Mouse (Mus musculus) right cerebral cortex, postnatal 4 days (tissue): ENCODE measurements around the gene Slc13a5.

ENCODE experiments used
- DNase-seq: peaks from one replicate; pipeline ENCODE4 v3.0.0-alpha.2; 2022

The Slc13a5 gene

DNA sequence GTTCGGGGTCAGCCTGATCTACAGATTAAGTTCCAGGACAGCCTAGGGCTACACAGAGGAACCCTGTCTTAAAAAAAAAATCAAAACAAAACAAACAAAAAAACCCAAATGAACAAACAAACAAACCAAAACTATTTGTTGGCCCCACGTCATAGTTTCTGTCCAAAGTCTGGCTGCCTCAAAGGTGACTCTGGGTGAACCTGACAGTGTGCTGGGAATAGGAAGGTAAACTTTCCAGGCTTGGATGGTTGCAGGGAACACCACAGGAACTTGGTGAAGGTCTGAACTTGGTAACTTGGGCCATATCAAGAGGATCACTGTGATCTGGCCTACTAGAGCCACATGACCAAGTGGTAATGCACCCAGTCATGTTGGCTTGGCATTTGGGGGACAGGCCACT lies 10.6 kb downstream of the Slc13a5 start:
- DNase-seq: no peak

DNA sequence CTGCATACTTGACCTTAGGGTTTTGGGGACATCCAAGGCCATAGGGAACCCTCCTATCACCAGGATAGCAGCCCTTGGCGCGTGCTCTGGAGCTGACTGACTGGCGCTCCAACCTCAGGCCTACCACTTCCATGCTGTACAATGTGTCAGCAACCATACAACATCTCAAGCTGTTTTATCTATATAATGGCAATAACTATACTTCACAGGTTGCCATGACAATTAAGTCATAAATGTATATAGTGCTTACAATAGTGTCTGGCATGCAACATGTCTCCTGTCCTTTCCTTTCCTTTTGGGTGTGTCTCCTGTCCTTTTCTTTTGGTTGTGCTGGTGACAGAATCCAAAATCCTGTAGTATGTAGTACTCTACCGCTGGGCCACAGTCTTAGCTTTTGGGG lies 11.4 kb downstream of the Slc13a5 start:
- DNase-seq: no peak

DNA sequence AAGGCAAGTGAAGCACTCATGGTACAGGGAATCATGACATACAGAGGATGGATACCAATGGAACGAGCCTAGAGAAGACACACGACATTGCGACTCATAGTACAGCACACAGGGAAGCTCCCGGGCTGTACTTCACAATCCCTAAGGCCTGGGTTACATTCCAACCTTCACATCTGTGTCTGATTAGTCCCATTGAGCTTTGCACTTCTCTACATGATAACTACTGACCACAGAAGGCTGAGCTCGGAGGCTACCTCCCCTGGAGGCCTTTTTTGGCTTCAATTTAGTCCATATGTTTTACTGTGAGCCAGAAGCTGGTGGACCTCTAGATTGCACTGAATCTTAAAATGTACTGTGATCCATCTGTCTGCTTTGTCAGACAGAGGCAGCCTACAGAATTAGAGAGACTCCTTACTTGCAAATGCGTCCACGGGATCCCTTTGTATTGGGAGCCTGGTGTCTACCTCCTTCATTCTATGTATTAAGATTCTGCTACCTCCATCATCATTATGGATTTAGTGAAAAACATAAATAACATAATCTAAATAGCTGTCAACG lies 21.7 kb downstream of the Slc13a5 start:
- no peak for DNase-seq

DNA sequence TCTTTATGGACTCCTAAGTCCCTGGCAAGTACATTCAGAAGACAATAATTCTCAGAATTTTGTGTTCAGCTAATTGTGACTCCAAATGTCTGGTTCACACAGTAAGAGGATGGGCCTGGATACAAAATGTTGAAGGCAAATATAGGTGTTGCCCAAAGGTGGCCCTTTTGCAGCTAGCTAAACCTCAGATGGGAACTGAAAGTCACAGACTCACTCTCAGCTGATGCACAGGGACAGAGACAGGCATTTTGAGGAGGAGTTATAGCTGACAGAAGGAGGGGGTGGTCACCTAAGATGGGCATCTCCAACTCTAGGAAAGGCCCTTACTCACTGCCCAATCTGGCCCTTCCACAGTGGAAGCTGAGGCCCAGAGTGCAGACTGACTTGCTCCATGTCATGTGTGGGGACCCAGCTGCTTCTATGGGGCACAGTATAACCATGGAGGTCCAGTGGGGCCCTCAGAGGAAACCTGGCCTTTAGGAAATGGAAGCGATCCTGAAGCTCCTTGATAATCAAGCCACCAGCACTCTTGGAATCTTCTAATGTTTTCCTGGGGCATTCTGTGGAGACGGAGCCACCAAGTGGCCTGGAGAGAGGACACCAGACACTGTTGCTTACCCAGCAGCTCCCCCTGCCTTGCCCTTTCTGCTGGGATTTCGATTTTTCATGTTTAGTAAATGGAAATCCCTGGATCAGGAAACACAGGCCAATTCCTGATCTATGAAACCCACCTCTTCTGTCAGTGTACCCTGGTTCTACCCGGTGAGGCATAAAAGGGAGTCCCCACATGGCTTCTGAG lies 26.8 kb downstream of the Slc13a5 start:
- no peak for DNase-seq

DNA sequence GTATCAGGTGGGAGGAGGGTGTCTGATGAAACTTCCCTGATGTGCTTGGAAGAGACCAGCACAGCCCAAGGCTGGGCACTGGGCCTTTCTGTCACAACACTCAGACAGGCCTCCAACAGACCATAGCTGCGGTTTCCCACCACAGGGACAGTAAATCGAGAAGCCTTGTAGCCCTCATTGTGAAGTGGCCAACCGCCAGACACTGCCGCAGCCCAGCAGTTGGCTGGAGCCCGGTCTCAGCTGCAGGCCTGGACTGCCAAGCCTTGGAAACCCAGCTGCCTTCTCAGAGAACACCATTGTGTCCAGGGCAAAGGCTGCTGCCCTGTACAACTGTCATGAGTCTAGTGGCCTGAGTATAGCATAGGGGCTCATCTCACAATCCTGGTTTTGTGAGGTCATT lies 33.0 kb downstream of the Slc13a5 start:
- DNase-seq: peak; percentile 31

DNA sequence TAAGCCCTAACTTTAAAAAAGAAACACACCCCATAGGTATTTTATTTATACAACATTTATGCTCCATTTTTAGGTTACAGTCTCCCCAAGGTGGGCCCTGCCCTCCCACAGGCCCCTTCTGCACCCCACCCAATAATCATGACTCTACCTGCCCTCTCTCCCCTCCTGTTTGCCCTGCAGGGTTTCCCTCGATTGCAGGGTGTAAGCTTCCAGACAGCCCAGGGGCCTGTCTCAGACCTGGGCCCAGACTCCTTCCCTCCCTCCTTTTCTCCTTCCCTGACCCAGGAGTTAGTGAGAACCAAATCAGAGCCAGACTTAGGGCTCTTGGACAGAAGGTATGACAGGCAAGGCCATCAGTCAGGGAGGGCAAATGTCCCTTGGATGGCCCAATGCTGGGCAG lies 34.0 kb downstream of the Slc13a5 start:
- DNase-seq: no peak

DNA sequence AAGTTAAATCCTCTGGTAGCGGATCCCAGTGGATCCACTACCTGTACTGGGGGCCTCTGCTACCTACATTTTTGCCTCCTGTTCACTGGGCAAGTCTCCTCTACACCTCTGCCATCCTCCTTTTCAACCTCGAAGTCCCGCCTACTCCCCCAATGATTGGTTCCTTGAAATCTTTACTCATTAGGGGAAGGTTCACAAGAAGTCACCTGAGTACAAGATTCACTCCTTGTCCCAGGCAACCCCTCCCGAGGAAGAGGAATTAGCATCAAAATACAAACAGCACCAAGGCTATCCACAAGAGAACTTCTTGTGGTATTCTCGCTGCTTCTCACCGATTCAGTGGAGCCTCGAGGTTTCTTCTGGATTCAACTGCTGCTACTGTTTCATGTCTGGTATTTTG lies 35.0 kb downstream of the Slc13a5 start:
- no peak for DNase-seq

DNA sequence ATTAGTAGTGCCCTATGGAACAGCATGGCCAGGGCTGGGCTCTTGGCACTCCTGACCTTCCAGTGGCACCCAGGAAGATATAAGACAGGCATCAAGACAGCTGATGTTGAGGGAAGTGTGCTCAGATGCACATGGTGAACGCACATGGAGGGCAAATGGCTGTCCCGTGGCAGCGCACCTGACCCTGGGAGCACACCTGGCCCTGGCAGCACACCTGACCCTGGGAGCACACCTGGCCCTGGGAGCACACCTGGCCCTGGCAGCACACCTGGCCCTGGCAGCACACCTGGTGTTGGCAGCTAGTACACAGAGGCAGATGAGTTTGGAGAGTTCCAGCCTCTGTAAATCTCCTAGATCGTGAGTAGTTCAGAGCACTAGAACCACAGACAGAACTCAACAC lies 38.5 kb downstream of the Slc13a5 start:
- no peak for DNase-seq

DNA sequence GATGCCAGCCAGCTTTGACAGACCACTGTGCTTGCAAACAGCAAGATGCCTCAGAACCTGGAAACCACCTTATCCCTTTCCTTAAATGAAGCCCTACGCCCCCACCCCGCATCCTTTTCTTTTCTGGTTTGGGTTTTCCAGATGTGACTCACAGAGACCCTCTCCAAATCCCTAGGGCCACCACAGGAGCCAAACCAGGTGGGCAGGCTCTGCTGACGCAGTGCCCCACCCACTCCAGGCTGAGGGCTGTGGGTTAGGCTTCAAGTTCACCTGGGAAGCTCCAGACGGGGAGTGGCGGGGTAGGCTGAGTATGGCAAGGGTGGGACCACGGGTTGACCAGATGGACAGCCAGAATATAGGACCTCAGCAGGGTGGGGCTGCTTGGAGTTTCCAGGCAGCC lies 40.1 kb downstream of the Slc13a5 start:
- no peak for DNase-seq

DNA sequence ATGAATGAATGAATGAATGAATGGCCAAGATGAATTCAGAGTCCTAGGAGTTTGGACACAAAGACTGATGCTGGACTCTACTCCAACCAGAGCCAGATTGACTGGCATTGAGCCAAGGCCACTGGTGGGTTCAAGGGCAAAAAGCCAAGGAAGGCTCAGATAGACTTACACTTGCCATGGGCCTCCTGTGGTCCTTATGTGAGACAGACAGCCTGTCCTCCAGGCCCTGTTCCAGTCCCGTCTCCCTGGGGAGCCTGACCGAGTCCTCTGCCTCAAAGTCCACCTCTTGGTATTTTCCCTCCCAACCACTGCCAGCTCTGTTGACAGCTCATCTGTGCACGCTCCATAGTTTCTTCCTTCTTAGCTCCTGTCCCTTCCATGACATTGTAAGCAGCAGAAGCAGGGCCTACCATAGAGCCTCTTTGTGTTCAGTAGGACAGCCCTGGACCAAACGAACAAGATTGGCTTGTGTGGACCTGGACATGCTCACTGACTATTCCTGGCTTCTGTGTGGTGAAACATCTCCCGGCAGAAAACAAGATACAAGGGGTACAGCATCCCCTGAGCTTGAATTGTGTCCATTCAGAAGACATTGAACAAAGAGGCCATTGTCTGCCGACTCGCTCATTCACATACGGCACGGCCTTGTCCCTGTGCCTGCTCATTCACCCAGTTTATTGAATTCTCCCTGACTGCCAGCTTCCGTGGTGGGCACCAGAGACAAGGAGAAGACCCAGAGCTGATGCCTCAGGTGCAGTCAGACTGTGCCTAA lies 40.8 kb downstream of the Slc13a5 start:
- peak; percentile 21 for DNase-seq

DNA sequence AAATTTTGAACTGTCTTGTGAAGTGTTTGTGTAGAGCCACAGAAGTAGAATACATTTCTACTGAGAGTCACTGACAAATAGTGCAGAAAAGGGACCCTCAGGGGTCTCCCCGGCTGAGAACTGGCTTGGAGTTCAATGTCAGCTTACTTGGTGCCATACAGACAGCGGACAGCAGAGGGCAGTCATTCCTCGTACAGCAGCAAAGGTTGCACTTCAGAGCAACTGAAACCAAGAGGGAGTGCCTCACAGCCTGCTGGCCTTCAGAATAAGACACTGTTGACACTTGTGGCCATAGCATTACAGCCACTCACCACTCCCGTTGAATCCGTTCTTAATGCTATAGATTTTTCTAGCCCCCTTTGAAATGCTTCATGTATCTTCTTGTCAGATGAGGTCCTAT lies 42.2 kb downstream of the Slc13a5 start:
- DNase-seq: peak; percentile 89

DNA sequence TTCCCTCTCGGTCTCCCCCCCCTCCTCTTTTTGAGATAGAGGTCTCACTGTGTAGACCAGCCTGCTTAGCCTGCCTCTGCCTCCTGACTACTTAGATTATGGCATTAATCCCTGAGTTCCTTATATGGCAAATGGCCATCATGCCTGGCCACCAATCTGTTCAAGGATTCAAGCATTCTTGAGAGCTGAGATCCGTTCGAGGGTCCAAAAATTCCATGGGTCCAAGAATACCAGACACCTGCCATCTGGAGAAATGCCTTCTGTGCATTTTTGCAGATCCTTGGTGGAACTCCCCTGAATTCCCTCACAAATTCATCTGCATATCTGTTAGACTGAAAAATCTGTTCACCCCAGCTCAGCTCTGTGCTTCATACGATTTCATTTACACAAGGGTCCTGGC lies 43.6 kb downstream of the Slc13a5 start:
- DNase-seq: no peak

DNA sequence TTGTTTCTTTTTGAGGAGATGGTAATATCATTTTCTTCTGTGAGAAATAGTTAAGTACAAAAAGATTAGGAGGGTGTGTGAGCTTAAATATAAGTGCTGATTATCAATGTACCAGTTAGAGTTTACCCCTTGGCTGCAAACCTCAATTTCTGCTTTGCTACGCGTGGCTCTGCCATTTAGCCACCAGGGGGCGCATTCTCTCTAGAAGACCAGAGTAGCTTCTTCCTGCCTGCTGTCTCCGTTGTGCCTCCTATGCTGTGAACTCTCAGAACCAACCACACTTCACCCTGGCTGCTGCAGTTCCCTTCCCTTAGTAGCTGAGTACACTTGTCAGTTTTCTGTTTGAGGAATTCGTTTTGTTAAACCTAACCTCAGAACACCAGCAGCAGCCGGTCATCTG lies 45.7 kb downstream of the Slc13a5 start:
- peak; percentile 85 for DNase-seq

DNA sequence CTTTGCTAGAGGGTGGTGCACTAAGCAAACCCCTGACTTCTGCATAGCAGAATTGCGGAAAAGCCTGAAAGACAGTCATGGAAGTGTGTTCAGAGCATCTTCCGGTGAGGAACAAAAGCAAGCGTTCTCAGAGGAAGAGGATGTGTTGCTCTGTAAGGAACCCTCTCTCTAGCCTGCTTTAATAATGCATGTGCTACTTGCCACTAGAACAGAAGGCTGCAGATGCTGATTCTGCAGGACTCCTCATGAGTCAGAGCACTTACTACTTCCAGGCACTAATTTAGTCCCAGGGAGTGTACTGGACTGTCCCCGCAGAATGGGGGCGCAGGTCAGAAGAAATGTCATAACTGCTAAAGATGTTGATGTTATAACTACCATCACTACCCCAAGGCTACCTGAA lies 49.9 kb downstream of the Slc13a5 start:
- DNase-seq: no peak

DNA sequence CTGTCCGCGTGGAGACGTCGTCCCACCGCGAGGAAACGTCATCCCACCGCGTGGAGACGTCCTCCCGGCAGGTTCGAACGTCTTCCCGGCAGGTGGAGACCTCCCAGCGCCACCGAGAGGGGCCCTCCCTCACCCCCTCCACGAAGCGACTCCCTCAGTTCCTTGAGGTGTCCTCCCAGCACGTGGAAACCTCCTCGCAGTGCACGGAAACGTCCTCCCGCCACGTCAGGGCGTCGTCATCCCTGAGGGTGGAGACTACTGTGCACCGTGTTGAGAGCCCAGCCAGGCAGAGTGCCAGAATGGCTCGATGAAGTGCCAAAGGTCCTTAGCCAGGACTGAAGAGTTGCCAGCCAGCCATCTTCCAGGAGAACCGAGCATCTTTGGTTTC lies 51.6 kb downstream of the Slc13a5 start, which contains the start of gene Med31:
TSS of gene Med31 (minus strand) at position 183 of the 388 bp plus-strand sequence.
- DNase-seq: peak; percentile 76

DNA sequence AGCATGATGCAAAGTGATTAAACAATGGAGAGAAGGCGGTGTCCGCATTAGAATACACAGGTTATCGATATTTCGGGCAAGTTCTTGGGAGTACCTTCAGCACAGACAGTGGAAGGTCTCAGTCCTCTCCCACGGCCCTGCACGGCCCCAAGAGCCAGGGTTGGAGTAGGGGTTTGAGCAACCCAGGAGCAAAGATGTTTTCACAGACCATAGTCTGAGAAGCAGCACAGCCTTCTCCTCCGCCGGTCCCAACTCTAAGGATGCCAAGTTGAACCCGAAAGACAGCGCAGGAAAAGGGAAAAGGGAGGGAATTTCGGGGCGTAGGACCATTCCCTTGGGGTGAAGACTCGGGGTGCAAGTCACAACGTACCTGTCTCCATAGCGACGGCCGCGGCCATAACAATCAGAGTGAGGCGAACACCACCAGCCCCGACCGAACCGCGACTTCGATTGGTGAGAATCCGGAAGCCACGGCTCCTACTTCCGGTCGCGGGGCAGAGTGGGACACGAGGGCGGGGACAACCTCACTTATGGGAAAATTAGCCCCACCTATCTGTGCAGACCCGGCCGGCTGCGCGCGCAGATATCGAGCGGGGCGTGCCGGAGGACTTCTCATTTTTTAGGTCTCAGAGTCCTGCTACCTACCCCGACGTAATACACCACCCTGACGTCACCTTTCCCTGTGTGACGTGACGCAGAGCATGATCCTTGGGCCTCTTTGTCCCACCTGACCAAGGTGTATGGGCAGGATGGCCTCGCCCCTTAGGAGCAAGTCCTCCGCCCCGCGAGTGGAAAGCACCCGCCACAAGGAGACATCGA lies 52.2 kb downstream of the Slc13a5 start:
- peak; percentile 98 for DNase-seq

DNA sequence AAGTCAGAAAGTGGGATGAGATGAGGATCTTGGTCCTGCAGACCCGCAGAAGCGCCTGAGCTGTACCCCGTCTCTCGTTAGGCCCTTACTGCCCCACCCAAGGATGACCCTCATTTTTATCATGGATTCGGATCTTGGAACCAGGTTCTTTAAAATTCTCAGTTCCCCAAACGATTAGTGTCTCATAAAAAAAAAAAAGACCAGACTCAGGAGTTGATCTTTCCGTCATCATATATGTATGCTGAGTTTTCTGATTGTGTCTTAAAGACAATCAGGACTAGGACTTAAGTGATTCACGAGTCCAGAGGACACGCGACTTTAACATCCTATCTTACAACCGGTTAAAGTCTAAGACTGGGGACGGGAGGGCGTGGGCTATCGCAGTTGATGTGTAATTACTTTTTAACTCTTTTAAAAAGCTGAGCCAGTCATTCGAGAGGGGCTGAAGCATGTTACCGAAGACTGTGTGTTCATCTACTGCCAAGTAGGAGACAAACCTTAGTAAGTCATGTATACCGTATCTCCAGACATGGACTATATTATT lies 59.1 kb downstream of the Slc13a5 start:
- no peak for DNase-seq

DNA sequence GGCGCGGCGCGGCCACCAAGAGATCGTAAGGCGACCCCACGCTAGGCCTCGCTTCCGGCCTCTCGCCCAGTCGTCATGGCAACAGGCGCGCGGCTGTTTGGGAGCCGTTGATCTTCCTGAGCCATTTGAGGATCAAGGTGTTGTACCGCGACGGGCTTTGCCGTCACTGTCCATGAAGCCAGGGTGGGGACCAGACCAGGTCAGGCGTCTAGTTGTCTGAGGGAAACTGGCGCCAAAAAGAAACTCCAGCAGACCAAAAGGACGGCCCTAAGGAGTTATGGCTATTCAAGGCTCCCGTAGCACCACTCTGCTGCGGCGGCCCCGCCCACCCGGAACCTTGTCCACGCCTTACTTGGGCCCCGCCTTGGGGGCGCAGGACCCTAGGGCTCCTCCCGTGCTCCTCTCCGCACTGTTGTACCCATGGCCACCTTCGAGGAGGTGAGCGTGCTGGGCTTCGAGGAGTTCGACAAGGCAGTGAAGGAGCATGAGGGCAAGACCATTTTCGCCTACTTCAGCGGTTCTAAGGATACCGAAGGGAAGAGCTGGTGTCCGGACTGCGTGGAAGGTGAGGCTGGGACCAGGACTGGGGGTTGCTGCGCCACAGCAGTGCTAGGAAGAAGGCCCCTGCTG lies 59.7 kb downstream of the Slc13a5 start, which contains the start of the genes 4933427D14Rik and Txndc17:
TSS of gene 4933427D14Rik (minus strand) at position 256 of the 630 bp plus-strand sequence.
TSS of gene Txndc17 (plus strand) at position 344 of the 630 bp plus-strand sequence.
- DNase-seq: peak; percentile 75

DNA sequence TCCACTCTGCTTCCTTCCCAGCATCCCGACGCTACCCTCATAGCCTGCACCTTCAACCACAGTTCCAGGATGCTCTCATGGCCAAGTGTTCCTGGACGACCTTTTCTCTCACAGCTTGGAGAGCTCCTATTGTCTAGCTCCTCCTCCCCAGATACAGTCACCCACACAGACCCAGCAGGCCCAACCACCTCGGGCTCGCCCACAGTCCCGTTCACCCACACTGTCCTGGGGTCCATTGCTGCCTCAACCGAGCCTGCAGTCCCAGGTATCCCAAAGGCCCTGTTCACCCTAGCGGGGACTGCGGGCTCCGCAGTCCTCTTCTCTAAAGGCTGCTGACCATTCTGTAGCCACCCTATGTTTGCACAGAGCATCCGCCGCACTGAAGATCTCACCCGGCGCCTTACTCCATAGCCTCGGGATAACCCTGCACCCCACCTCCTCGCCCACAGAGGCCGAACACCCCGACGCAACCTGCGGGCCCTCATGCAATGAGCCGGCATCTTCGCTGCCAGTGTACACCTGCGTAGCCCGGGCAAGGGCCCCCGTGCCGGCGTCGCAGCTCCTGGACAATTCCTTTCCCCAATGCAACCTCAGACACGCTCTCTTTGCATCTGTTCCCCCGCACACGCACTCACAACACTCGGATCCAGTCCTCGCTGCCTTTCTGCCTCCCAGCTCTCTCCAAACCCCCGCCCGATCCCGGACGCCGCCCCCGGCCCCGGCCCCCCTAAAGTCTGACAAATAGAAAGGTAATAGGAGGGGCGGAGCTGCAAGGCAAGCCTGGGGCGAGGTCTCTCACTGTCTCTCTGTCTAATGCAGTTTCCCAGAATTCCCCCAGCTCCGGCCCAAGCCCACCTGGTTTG lies 60.5 kb downstream of the Slc13a5 start, which contains the start of gene Gm43951:
TSS of gene Gm43951 (minus strand) at position 500 of the 863 bp plus-strand sequence.
- DNase-seq: no peak

DNA sequence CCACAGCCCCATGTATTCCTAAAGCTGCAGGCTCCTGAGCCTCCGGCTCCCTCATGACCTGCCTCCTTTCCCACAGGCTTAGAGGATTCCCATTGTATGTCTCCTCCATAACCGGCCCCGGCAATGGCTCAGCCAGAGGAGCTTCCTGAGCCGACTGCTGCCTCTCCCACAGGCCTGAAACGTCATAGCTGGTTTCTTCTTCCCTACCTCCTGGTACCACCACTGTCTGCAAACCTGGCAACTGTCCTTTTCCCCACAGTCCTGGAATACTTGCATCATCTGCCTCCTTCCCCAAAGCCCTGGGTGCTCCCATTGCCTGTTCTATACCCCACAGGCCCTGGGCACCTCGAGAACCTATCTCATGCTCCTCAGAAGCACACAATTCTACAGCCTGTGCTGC lies 61.8 kb downstream of the Slc13a5 start:
- DNase-seq: no peak

DNA sequence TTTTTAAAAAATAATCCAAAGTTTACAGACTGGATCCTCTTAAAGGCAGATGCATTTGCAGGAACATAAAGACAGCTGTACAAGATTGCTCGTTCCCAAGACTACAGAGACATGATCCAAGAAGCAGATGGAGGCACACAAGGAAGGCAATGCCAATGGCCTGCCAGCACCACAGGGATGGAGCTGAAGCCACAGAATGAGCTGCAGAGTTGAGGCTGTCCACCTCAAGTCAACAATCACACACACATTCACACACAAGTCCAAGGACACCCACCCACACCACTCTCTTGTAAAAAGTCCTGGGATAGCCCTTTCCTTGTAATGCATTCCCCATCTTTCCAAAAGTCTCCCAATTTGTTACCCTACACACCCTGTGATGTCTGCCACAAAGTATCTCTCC lies 63.6 kb downstream of the Slc13a5 start:
- no peak for DNase-seq
